Mouse (Mus musculus): ENCODE measurements around the gene Megf8.

GRCm38 (mm10) chr7:25402671-25403101, 85.7 kb downstream of the Megf8 start:
- TF ChIP-seq CTCF (IDR thresholded peaks at IDR 0.05; ENCODE audit: borderline replicate concordance, insufficient read depth, low read length) (peak; percentile 12; the same call in 1 of the 2 replicates), POLR2A (IDR thresholded peaks at IDR 0.05; ENCODE audit: low read depth, low read length) (no peak)
